Mouse (Mus musculus) macrophage (primary cell): ENCODE data around the gene Drosha. TPM values are rescaled to one million over a fixed set of nuclear protein-coding genes. Genes with fewer than 3 reads are reported as not detected.
"Not testable (repeated sequence)": the region's sequence is repeated elsewhere in the genome, so short reads cannot be mapped to it uniquely, and the experiment has no call there.

Experiments used
- H3K27ac ChIP-seq: fragments of 350-480 bp; formaldehyde crosslinking; 2 replicates; pipeline ENCODE4 v1.9.0; 2021
- H3K36me3 ChIP-seq: fragments of 350-480 bp; formaldehyde crosslinking; 2 replicates; pipeline ENCODE4 v1.9.0; 2021; ENCODE audit errors: inconsistent target
- H3K4me3 ChIP-seq: fragments of 350-480 bp; formaldehyde crosslinking; 2 replicates; pipeline ENCODE4 v1.9.0; 2021; ENCODE audit errors: inconsistent target
- H3K79me2 ChIP-seq: fragments of 350-480 bp; formaldehyde crosslinking; 2 replicates; pipeline ENCODE4 v1.9.0; 2021; ENCODE audit errors: inconsistent target
- WGBS: methylation state at CpG from one replicate; pipeline ENCODE4 v1.1.7; 2026; ENCODE audit warnings: inconsistent platforms; ENCODE audit not compliant: missing documents; 5-methylcytosine and 5-hydroxymethylcytosine counted together
- polyA plus RNA-seq: library from polyadenylated mRNA; stranded (reverse); fragments of 250-400 nt; gene quantifications from 3 replicates; pipeline ENCODE4 v1.2.4, GENCODE M21; 2018; ENCODE audit warnings: inconsistent platforms
- total RNA-seq, 78 experiments: library from RNA; depleted of rRNA; stranded (reverse); fragments of 250-400 nt; gene quantifications; 1 replicate in 9 of 78; 2 replicates in 24 of 78; 3 replicates in 43 of 78; 4 replicates in 2 of 78; pipeline ENCODE4 v1.2.4; 2018; ENCODE audit warnings: inconsistent platforms in 56 of 78

Drosha gene
- 100 to 1,000 TPM in 2 of 26 experiments, 10 to 100 TPM in 23, 1 to 10 TPM in 1; 3.9 to 110 (median 65.7) TPM for total RNA-seq (2018; cell fraction: chromatin; rRNA removed)
- total RNA-seq (2018; cell fraction: cytosol; rRNA removed): 10 to 100 TPM; 16.6 to 42.4 (median 27.2) TPM
- 10 to 100 TPM in 24 of 26 experiments, 1 to 10 TPM in 2; 6.0 to 60.1 (median 39.0) TPM for total RNA-seq (2018; cell fraction: nucleus; rRNA removed)
- polyA plus RNA-seq: 14.9 to 25.8 TPM (median 21.2 TPM) in 3 replicates

DNA sequence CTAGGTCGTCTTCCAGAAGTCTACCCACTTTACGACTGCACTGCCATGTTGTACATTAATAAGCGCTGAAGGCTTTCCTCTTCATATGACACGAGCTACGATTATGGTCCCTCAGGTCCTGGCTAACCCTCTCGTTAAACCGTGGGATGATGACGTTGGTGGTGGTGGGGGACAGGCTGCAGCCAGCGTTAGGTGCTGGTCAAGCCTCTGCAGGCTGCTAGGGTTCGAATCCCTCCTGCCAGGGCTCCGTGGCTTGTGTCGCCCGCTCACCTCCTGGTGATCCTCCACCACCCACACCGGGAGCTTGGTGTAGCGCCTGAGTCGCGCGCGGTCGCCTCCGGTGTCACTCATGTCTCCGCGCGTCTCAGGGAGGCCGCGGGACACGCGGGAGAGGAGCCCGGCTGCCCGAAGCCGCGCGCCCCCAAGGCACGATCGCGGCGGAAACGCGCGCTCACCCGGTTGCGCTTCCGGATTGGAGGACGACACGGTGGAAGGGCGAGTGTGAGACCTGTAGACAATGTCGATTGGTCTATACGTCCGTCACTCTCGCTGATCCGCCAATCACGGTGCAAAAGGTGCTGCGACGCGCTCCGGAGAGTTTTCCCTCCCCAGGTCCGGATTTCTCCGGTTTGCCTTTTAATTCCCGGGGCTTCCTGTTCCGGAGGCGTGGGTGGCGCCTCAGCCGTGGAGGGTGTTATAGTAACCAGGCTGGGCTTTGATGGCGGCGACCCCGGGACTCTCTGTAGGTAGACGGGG is at the start of gene Drosha, which contains the start of gene 6030458C11Rik:
Drosha (plus strand) TSS at position 619 of the 756 bp plus-strand sequence.
6030458C11Rik (minus strand) TSS at position 453 of the 756 bp plus-strand sequence.
- Histone ChIP-seq H3K4me3 (peak within 1 kb of the TSS; percentile 80), H3K27ac (peak within 1 kb of the TSS; percentile 24; the same call in 1 of the 2 replicates), H3K36me3 (peaks cover 37% of the 10 kb centered on the region; the same call in 1 of the 2 replicates), H3K79me2 (peaks cover 25% of the 10 kb centered on the region; the same call in 1 of the 2 replicates)
- WGBS: under 1% methylated on average over 67 of the region's 67 CpGs

- Histone ChIP-seq H3K36me3 (no peaks in the 10 kb centered on the region), H3K27ac (no peak overlapping the region), H3K4me3 (no peak overlapping the region), H3K79me2 (no peaks in the 10 kb centered on the region)
- WGBS: 89% methylated on average over 5 of the region's 6 CpGs
Observed at GRCm38 (mm10) chr15:12781296-12781695, 43.3 kb upstream of the Drosha start.

GRCm38 (mm10) chr15:12781729-12782326 is 42.8 kb upstream of the Drosha start:
- no peak overlapping the region for H3K27ac ChIP-seq
- H3K36me3 ChIP-seq: no peaks in the 10 kb centered on the region
- H3K79me2 ChIP-seq: no peaks in the 10 kb centered on the region
- H3K4me3 ChIP-seq: no peak overlapping the region
- 87% methylated on average over 8 of the region's 16 CpGs for WGBS

- WGBS: 68% methylated on average over 5 of the region's 5 CpGs
- no peak overlapping the region for H3K27ac ChIP-seq
- no peaks in the 10 kb centered on the region for H3K36me3 ChIP-seq
Observed at GRCm38 (mm10) chr15:12788536-12788935, 36.1 kb upstream of the Drosha start.

GRCm38 (mm10) chr15:12789406-12789867 is 35.2 kb upstream of the Drosha start:
- no peak overlapping the region for H3K4me3 ChIP-seq
- no peaks in the 10 kb centered on the region for H3K79me2 ChIP-seq
- H3K27ac ChIP-seq: no peak overlapping the region
- no peaks in the 10 kb centered on the region for H3K36me3 ChIP-seq
- 61% methylated on average over 10 of the region's 10 CpGs for WGBS

More at GRCm38 (mm10) chr15:12788536-12788935, 36.1 kb upstream of the Drosha start:
- no peak overlapping the region for H3K4me3 ChIP-seq
- H3K79me2 ChIP-seq: no peaks in the 10 kb centered on the region

DNA sequence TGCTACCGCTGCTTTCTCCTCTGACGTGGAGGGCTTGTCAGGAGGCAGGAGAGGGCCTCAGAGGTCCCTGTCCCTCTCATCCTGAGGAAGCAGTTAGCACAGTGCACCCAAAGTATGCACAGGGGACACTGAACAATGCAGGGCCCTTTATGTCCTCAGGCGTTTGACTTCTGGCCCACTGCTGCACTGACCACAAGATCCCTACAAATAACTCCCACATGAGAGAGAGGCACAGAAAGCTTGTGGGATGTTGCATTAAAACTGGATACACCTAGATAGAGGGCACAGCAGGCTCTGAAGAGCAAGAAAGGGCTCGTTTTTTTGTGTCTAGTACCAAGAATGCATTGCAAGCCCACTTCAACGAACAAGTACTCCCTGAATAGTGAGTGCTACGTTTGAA is 30.3 kb upstream of the Drosha start:
- Histone ChIP-seq H3K27ac (no peak overlapping the region), H3K36me3 (no peaks in the 10 kb centered on the region), H3K79me2 (no peaks in the 10 kb centered on the region), H3K4me3 (no peak overlapping the region)
- 88% methylated on average over 6 of the region's 6 CpGs for WGBS

DNA sequence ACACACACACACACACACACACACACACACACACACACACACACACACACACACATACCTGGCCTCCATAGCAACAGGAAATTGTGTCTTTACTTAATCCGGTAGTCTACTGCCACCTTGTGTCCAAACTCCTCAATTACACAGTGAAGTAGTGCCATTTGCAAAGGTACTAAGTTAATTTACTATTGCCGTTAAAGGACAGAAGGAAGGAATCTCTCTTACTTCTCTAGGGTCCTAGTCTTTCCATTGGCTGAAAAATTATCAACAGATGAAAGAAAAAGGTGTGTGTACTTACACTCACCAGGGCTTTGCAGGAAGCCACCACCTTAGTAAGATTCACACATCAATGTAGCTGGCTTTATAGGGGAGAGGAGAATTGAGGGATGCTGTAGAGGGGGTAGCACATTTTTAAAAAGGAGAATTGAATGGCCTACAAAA is 29.1 kb upstream of the Drosha start:
- WGBS: 4% methylated on average over 2 of the region's 2 CpGs
- H3K36me3 ChIP-seq: no peaks in the 10 kb centered on the region
- H3K4me3 ChIP-seq: no peak overlapping the region
- no peak overlapping the region for H3K27ac ChIP-seq
- H3K79me2 ChIP-seq: no peaks in the 10 kb centered on the region

- 75% methylated on average over 13 of the region's 13 CpGs for WGBS
- H3K4me3 ChIP-seq: no peak overlapping the region
- no peaks in the 10 kb centered on the region for H3K36me3 ChIP-seq
- no peaks in the 10 kb centered on the region for H3K79me2 ChIP-seq
- no peak overlapping the region for H3K27ac ChIP-seq
Observed at GRCm38 (mm10) chr15:12795909-12796470, 28.6 kb upstream of the Drosha start.

- Histone ChIP-seq H3K36me3 (no peaks in the 10 kb centered on the region), H3K79me2 (no peaks in the 10 kb centered on the region), H3K4me3 (no peak overlapping the region), H3K27ac (no peak overlapping the region)
- WGBS: 60% methylated on average over 6 of the region's 6 CpGs
Observed at GRCm38 (mm10) chr15:12798043-12798442, 26.6 kb upstream of the Drosha start.

- Histone ChIP-seq H3K36me3 (no peaks in the 10 kb centered on the region), H3K27ac (no peak overlapping the region), H3K4me3 (no peak overlapping the region), H3K79me2 (no peaks in the 10 kb centered on the region)
- WGBS: 70% methylated on average over 15 of the region's 15 CpGs
Observed at GRCm38 (mm10) chr15:12800405-12801141, 24.0 kb upstream of the Drosha start.

DNA sequence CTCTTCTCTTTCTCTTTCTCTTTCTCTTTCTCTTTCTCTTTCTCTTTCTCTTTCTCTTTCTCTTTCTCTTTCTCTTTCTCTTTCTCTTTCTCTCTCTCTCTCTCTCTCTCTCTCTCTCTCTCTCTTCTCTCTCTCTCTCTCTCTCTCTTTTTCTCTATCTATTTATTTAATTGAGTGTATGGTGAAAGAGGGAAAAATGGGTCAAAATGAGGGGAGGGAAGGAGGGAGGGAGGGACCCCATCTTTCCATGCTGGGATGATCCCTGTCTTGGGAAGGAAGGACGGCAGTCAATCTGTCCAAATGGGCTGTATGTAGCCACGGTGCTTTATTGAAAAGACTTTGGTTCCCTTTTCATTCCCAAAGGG is 23.5 kb upstream of the Drosha start:
- 86% methylated on average over 2 of the region's 2 CpGs for WGBS
- H3K4me3 ChIP-seq, H3K79me2 ChIP-seq, H3K36me3 ChIP-seq, H3K27ac ChIP-seq: not testable (repeated sequence)

- no peaks in the 10 kb centered on the region for H3K79me2 ChIP-seq
- 83% methylated on average over 4 of the region's 4 CpGs for WGBS
Observed at GRCm38 (mm10) chr15:12805071-12805470, 19.5 kb upstream of the Drosha start.

DNA sequence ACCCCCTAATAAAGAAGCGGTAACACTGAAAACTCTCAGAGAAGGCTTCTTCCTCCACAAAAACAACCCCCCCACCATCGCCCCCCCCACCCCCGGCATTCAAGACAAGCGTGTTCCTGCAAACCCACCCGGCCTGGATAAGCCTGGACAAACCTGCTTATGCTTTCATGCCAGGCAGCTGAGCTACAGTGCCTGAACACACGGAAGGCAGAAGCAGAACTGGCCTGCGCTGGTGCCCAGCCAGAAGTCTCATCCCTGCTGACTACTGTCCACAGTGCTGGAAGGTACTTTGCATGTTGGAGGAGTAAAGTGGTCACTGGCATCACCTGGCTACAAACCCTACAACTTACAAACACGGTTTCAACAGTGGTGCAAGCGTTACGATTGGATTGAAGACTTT is 17.5 kb upstream of the Drosha start:
- Histone ChIP-seq H3K79me2 (no peaks in the 10 kb centered on the region), H3K36me3 (peaks cover 40% of the 10 kb centered on the region), H3K27ac (no peak overlapping the region), H3K4me3 (no peak overlapping the region)
- 96% methylated on average over 6 of the region's 10 CpGs for WGBS

More at GRCm38 (mm10) chr15:12805071-12805470, 19.5 kb upstream of the Drosha start:
- Histone ChIP-seq H3K36me3 (peaks cover 19% of the 10 kb centered on the region; the same call in 1 of the 2 replicates), H3K4me3 (no peak overlapping the region), H3K27ac (no peak overlapping the region)

DNA sequence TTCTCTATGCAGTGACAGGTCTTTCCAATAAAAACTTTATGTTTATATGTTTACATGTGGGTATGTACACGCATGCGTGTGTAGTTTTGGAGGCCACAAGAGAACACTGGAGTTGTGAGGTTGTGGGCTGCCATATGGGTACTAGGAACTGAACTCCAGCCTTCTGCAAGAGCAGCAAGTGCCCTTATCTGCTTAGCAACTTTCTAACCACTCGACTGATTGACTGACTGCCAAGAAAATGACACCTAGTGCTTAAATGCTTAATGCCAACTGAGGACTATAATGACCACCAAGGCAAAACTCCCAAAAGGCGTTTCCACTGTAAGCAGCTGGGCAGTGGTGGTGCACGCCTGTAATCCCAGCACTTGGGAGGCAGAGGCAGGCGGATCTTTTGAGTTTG is 15.3 kb upstream of the Drosha start:
- H3K4me3 ChIP-seq: no peak overlapping the region
- peaks cover 62% of the 10 kb centered on the region for H3K36me3 ChIP-seq
- H3K27ac ChIP-seq: no peak overlapping the region
- H3K79me2 ChIP-seq: no peaks in the 10 kb centered on the region
- 93% methylated on average over 6 of the region's 6 CpGs for WGBS
